8 mouse cellular contexts compared by ENCODE assay signal in genomic region chr17:56269741-56270140, GRCm38 (mm10). TPM values are rescaled to one million over a fixed set of nuclear protein-coding genes. Genes with fewer than 3 reads are reported as not detected.
DNase-seq lines count a peak whose midpoint lies in the region; ATAC-seq and TF ChIP-seq lines count a peak whose summit lies in the region.

No protein-coding gene starts in this region.

- peak overlapping the region; percentile 74 for H3K9ac ChIP-seq in hindbrain, embryonic 13.5 days
- H3K9ac ChIP-seq in midbrain, embryonic 13.5 days (replicated peaks) = peak overlapping the region; percentile 64

- no peak for TF ChIP-seq CTCF in kidney, adult 2 months (conservative IDR thresholded peaks at IDR 0.05; ENCODE audit: insufficient read depth, insufficient read length, low read depth, low read length)
- no peak for TF ChIP-seq CTCF in cortical plate, adult 2 months (IDR thresholded peaks at IDR 0.05; ENCODE audit: extremely low read depth, insufficient read depth, low read length)

- no peak for DNase-seq in kidney, adult 2 months
- no peak for DNase-seq in kidney, postnatal 25 days
- no peak for DNase-seq in urinary bladder, postnatal 4 days (ENCODE audit: low spot score in 2 of 2)
- no peak for DNase-seq in adrenal gland, postnatal 4 days (ENCODE audit: low spot score in 2 of 2)
- DNase-seq in cerebellum, postnatal 4 days (ENCODE audit: low spot score in 2 of 2) = no peak

- peak overlapping the region; percentile 94; the same call in 1 of the 2 replicates for H3K27ac ChIP-seq in kidney, adult 2 months (ENCODE audit: insufficient read depth, low read depth, low read length)
- peak overlapping the region; percentile 61; the same call in 1 of the 2 replicates for H3K27ac ChIP-seq in cortical plate, adult 2 months (ENCODE audit: insufficient read depth, low read length)
- H3K27ac ChIP-seq in hindbrain, embryonic 13.5 days = peak overlapping the region; percentile 87
- peak overlapping the region; percentile 83 for H3K27ac ChIP-seq in midbrain, embryonic 13.5 days

- no peak overlapping the region for H3K4me3 ChIP-seq in kidney, adult 2 months (ENCODE audit: insufficient read depth, low read depth, low read length)
- peak overlapping the region; percentile 40; the same call in 1 of the 2 replicates for H3K4me3 ChIP-seq in cortical plate, adult 2 months (ENCODE audit: insufficient read depth, low read length)
- H3K4me3 ChIP-seq in hindbrain, embryonic 13.5 days = peak overlapping the region; percentile 40
- peak overlapping the region; percentile 40 for H3K4me3 ChIP-seq in midbrain, embryonic 13.5 days (replicated peaks)

- peak overlapping the region; percentile 69 for H3K4me2 ChIP-seq in hindbrain, embryonic 13.5 days
- H3K4me2 ChIP-seq in midbrain, embryonic 13.5 days (replicated peaks) = peak overlapping the region; percentile 70

- no peaks in the 10 kb centered on the region for H3K36me3 ChIP-seq in kidney, adult 2 months (ENCODE audit: control insufficient read depth, insufficient read depth, low read length)
- H3K36me3 ChIP-seq in hindbrain, embryonic 13.5 days = peaks cover 18% of the 10 kb centered on the region
- H3K36me3 ChIP-seq in midbrain, embryonic 13.5 days = peaks cover 10% of the 10 kb centered on the region

- no peaks in the 10 kb centered on the region for H3K27me3 ChIP-seq in kidney, adult 2 months (replicated peaks; ENCODE audit: control insufficient read depth, insufficient read depth, low read length)
- no peaks in the 10 kb centered on the region for H3K27me3 ChIP-seq in hindbrain, embryonic 13.5 days
- H3K27me3 ChIP-seq in midbrain, embryonic 13.5 days = no peaks in the 10 kb centered on the region

- TF ChIP-seq POLR2A in kidney, adult 2 months (IDR thresholded peaks at IDR 0.05; ENCODE audit: low read depth, low read length) = no peak
- no peak for TF ChIP-seq POLR2A in cortical plate, adult 2 months (IDR thresholded peaks at IDR 0.05; ENCODE audit: extremely low read depth, insufficient read depth, low read length)

- H3K9me3 ChIP-seq in hindbrain, embryonic 13.5 days = no peaks in the 10 kb centered on the region
- no peaks in the 10 kb centered on the region for H3K9me3 ChIP-seq in midbrain, embryonic 13.5 days

- H3K4me1 ChIP-seq in kidney, adult 2 months (ENCODE audit: control insufficient read depth, insufficient read depth, low read length) = peaks cover 22% of the 10 kb centered on the region; the same call in 1 of the 2 replicates
- peaks cover 8% of the 10 kb centered on the region for H3K4me1 ChIP-seq in cortical plate, adult 2 months (ENCODE audit: control insufficient read depth, insufficient read depth, low read length)
- H3K4me1 ChIP-seq in hindbrain, embryonic 13.5 days (replicated peaks) = peaks cover 9% of the 10 kb centered on the region
- H3K4me1 ChIP-seq in midbrain, embryonic 13.5 days (replicated peaks) = peaks cover 10% of the 10 kb centered on the region

- 81% methylated on average over 3 of the region's 3 CpGs for WGBS in kidney, adult 2 months
- WGBS in hindbrain, embryonic 13.5 days = 83% methylated on average over 3 of the region's 3 CpGs
- WGBS in midbrain, embryonic 13.5 days = 72% methylated on average over 3 of the region's 3 CpGs

- peak; percentile 43 for ATAC-seq in hindbrain, embryonic 13.5 days (ENCODE audit: low FRiP score)
- ATAC-seq in midbrain, embryonic 13.5 days = no peak; the same call in none of the 2 replicates

RNA-seq across cellular contexts. Expression of gene Ticam1, which starts 6.8 kb away (rescaled TPM):
- 33.3 and 34.7 TPM in 2 replicates for polyA plus RNA-seq in kidney, adult 2 months (2012; rRNA removed)
- 4.2 and 4.8 TPM in 2 replicates for polyA plus RNA-seq in cortical plate, adult 2 months (2012; rRNA removed)
- polyA plus RNA-seq in hindbrain, embryonic 13.5 days (2015; fragmentation: Nextera tagmentation; extraction: Ambion mirVana) = 1.3 and 1.4 TPM in 2 replicates
- polyA plus RNA-seq in midbrain, embryonic 13.5 days (2015; fragmentation: Nextera tagmentation; extraction: Ambion mirVana) = 1.0 and 1.3 TPM in 2 replicates
- total RNA-seq in adrenal gland, postnatal 4 days (2021) = 10 to 100 TPM; 21.0 to 22.2 TPM

RNA-seq across cellular contexts. Expression of gene Fem1a, which starts 13.1 kb away (rescaled TPM):
- polyA plus RNA-seq in kidney, adult 2 months (2012; rRNA removed) = 23.7 and 28.2 TPM in 2 replicates
- 23.3 and 24.1 TPM in 2 replicates for polyA plus RNA-seq in cortical plate, adult 2 months (2012; rRNA removed)
- polyA plus RNA-seq in hindbrain, embryonic 13.5 days (2015; fragmentation: Nextera tagmentation; extraction: Ambion mirVana) = 18.9 and 20.1 TPM in 2 replicates
- polyA plus RNA-seq in midbrain, embryonic 13.5 days (2015; fragmentation: Nextera tagmentation; extraction: Ambion mirVana) = 18.1 and 19.4 TPM in 2 replicates
- total RNA-seq in adrenal gland, postnatal 4 days (2021) = 10 to 100 TPM; 30.5 to 33.5 TPM

RNA-seq across cellular contexts. Expression of gene Plin3, which starts 22.9 kb away (rescaled TPM):
- polyA plus RNA-seq in kidney, adult 2 months (2012; rRNA removed) = 34.8 and 43.1 TPM in 2 replicates
- 8.4 and 10.1 TPM in 2 replicates for polyA plus RNA-seq in cortical plate, adult 2 months (2012; rRNA removed)
- polyA plus RNA-seq in hindbrain, embryonic 13.5 days (2015; fragmentation: Nextera tagmentation; extraction: Ambion mirVana) = 20.0 and 23.5 TPM in 2 replicates
- polyA plus RNA-seq in midbrain, embryonic 13.5 days (2015; fragmentation: Nextera tagmentation; extraction: Ambion mirVana) = 14.8 and 16.7 TPM in 2 replicates
- 10 to 100 TPM; 83.2 to 87.5 TPM for total RNA-seq in adrenal gland, postnatal 4 days (2021)

RNA-seq across cellular contexts. Expression of gene Arrdc5, which starts 30.3 kb away (rescaled TPM):
- not detected in 2 replicates for polyA plus RNA-seq in kidney, adult 2 months (2012; rRNA removed)
- polyA plus RNA-seq in cortical plate, adult 2 months (2012; rRNA removed) = not detected in 2 replicates
- not detected in 2 replicates for polyA plus RNA-seq in hindbrain, embryonic 13.5 days (2015; fragmentation: Nextera tagmentation; extraction: Ambion mirVana)
- polyA plus RNA-seq in midbrain, embryonic 13.5 days (2015; fragmentation: Nextera tagmentation; extraction: Ambion mirVana) = not detected in 2 replicates
- not detected for total RNA-seq in adrenal gland, postnatal 4 days (2021)

RNA-seq across cellular contexts. Expression of gene Uhrf1, which starts 33.4 kb away (rescaled TPM):
- 1.2 and 2.3 TPM in 2 replicates for polyA plus RNA-seq in kidney, adult 2 months (2012; rRNA removed)
- polyA plus RNA-seq in cortical plate, adult 2 months (2012; rRNA removed) = 1.1 and 1.8 TPM in 2 replicates
- 27.1 and 29.6 TPM in 2 replicates for polyA plus RNA-seq in hindbrain, embryonic 13.5 days (2015; fragmentation: Nextera tagmentation; extraction: Ambion mirVana)
- 59.9 and 62.8 TPM in 2 replicates for polyA plus RNA-seq in midbrain, embryonic 13.5 days (2015; fragmentation: Nextera tagmentation; extraction: Ambion mirVana)
- 10 to 100 TPM; 49.3 to 61.2 TPM for total RNA-seq in adrenal gland, postnatal 4 days (2021)
